Mouse (Mus musculus): ENCODE measurements around the gene Tecpr2.

DNA sequence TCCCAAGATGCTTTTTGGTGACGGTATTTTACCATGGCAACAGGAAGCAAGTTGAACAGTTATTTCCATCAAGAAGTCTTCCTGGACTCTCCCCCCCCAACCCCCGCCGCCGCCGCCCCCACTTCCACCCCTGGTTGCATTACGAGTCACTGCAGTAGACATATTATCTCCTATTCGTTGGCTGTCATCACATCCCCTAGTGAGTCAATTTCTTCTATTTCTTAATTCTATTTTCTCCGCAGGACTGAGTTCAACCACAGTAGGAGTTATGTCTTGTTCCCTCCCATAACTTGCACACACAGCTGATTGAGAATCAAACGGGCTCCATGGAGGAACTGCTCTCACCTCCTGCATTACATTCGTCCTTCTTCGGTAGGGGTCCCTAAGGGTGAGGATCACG, 958 bp upstream of the Tecpr2 start:
- TF ChIP-seq POLR2A (IDR thresholded peaks at IDR 0.05; ENCODE audit: low read depth, low read length), result no peak
- TF ChIP-seq CTCF (IDR thresholded peaks at IDR 0.05; ENCODE audit: borderline replicate concordance, insufficient read depth, low read length), result no peak

All from embryonic fibroblast, embryonic 13.5 days (primary cell).